In genomic region chr12:40220001-40220570, GRCm38 (mm10) we compare ENCODE assay signal across 8 mouse cellular contexts. TPM values are rescaled to one million over a fixed set of nuclear protein-coding genes. Genes with fewer than 3 reads are reported as not detected.
DNase-seq lines count a peak whose midpoint lies in the region; ATAC-seq and TF ChIP-seq lines count a peak whose summit lies in the region.

No protein-coding gene starts in this region.

- peak overlapping the region; percentile 3 for H3K27ac ChIP-seq in kidney, adult 2 months (ENCODE audit: insufficient read depth, low read depth, low read length)
- H3K27ac ChIP-seq in lung, embryonic 14.5 days (ENCODE audit: low read depth): no peak overlapping the region

- peak overlapping the region; percentile 23; the same call in 1 of the 2 replicates for H3K9ac ChIP-seq in lung, embryonic 14.5 days

- no peaks in the 10 kb centered on the region for H3K27me3 ChIP-seq in kidney, adult 2 months (replicated peaks; ENCODE audit: control insufficient read depth, insufficient read depth, low read length)
- H3K27me3 ChIP-seq in lung, embryonic 14.5 days (ENCODE audit: insufficient read depth, low read length): no peaks in the 10 kb centered on the region

- peak; percentile 50 for DNase-seq in kidney, adult 11 months
- no peak for DNase-seq in kidney, postnatal 4 days
- peak; percentile 51 for DNase-seq in cerebellum, adult 9-10 months
- DNase-seq in heart, adult 18-20 months: peak; percentile 67 to 78
- peak; percentile 89 for DNase-seq in kidney, adult 2 months
- DNase-seq in lung, embryonic 14.5 days: peak; percentile 17
- DNase-seq in spleen, postnatal 10 days (ENCODE audit: low spot score in 2 of 2): no peak

- H3K4me3 ChIP-seq in kidney, adult 2 months (ENCODE audit: insufficient read depth, low read depth, low read length): no peak overlapping the region
- peak overlapping the region; percentile 93 for H3K4me3 ChIP-seq in lung, embryonic 14.5 days (ENCODE audit: low read depth, low read length)

- H3K9me3 ChIP-seq in lung, embryonic 14.5 days (ENCODE audit: low read depth, low read length): no peaks in the 10 kb centered on the region

- 6% methylated on average over 3 of the region's 3 CpGs for WGBS in kidney, adult 2 months
- WGBS in lung, embryonic 14.5 days: 23% methylated on average over 3 of the region's 3 CpGs

- no peak for ATAC-seq in lung, embryonic 14.5 days (ENCODE audit: insufficient read depth)
- ATAC-seq in frontal cortex, adult (ENCODE audit: low TSS enrichment): no peak

- no peak for TF ChIP-seq POLR2A in kidney, adult 2 months (IDR thresholded peaks at IDR 0.05; ENCODE audit: low read depth, low read length)

- no peak for TF ChIP-seq CTCF in kidney, adult 2 months (conservative IDR thresholded peaks at IDR 0.05; ENCODE audit: insufficient read depth, insufficient read length, low read depth, low read length)
- no peak for TF ChIP-seq CTCF in lung, embryonic 14.5 days (IDR thresholded peaks at IDR 0.05; ENCODE audit: low read depth)

- H3K4me2 ChIP-seq in lung, embryonic 14.5 days: peak overlapping the region; percentile 75

- peaks cover 4% of the 10 kb centered on the region; the same call in 1 of the 2 replicates for H3K36me3 ChIP-seq in kidney, adult 2 months (ENCODE audit: control insufficient read depth, insufficient read depth, low read length)
- peaks cover 27% of the 10 kb centered on the region for H3K36me3 ChIP-seq in lung, embryonic 14.5 days (ENCODE audit: insufficient read depth)

- H3K4me1 ChIP-seq in kidney, adult 2 months (ENCODE audit: control insufficient read depth, insufficient read depth, low read length): peaks cover 12% of the 10 kb centered on the region
- H3K4me1 ChIP-seq in lung, embryonic 14.5 days (ENCODE audit: insufficient read depth): 0 out of 2 replicates have a peak, but pooled peaks cover 11% of the 10 kb centered on the region

RNA-seq across cellular contexts. Expression of gene Lsmem1, which starts 20.8 kb away (rescaled TPM):
- total RNA-seq in heart, adult 18-20 months (2021): 10 to 100 TPM; 50.9 to 60.2 TPM
- 0.20 TPM in 1 of 2 replicates, not detected in the other for polyA plus RNA-seq in kidney, adult 2 months (2012; rRNA removed)
- not detected in 2 replicates for polyA plus RNA-seq in lung, embryonic 14.5 days (2014; fragmentation: Nextera tagmentation; extraction: Ambion mirVana)

RNA-seq across cellular contexts. Expression of gene Ifrd1, which starts 28.2 kb away (rescaled TPM):
- total RNA-seq in heart, adult 18-20 months (2021): 100 to 1,000 TPM in 1 of 2 experiments, 10 to 100 TPM in 1; 98.6 to 105 TPM
- 7.9 and 8.2 TPM in 2 replicates for polyA plus RNA-seq in kidney, adult 2 months (2012; rRNA removed)
- 141 and 148 TPM in 2 replicates for polyA plus RNA-seq in lung, embryonic 14.5 days (2014; fragmentation: Nextera tagmentation; extraction: Ambion mirVana)

Comparison
In these comparisons a context has a peak if more than half of its experiments do, and no peak if none do; other contexts are left out.
1. DNase-seq: peak in kidney, adult 11 months (single experiment), cerebellum, adult 9-10 months (single experiment), heart, adult 18-20 months (2 of 2), kidney, adult 2 months (single experiment) and lung, embryonic 14.5 days (single experiment); none in kidney, postnatal 4 days (0 of 2) and spleen, postnatal 10 days (0 of 2).
2. RNA of gene Ifrd1, which starts 28.2 kb away (polyA plus RNA-seq): 141 to 148 TPM in lung, embryonic 14.5 days; 7.9 to 8.2 TPM in kidney, adult 2 months; every median in the first group is over 10 times any median in the second.